Mouse (Mus musculus) midbrain, embryonic 13.5 days (tissue): Measurements from ENCODE around the gene Ilk. TPM values are rescaled to one million over a fixed set of nuclear protein-coding genes. Genes with fewer than 3 reads are reported as not detected.

Experiments used
- ATAC-seq: fragments of 200-750 bp; cut with Nextera tagmentation; 2 replicates; pipeline ENCODE4 v1.8.0; 2017; ENCODE audit warnings: mild to moderate bottlenecking, moderate TSS enrichment, moderate library complexity
- H3K27ac ChIP-seq: fragments of 300-500 bp; sonication (generic); 2 replicates; pipeline ENCODE4 v1.5.1; 2015; ENCODE audit warnings: inconsistent platforms, mild to moderate bottlenecking, moderate library complexity
- H3K27me3 ChIP-seq: fragments of 300-500 bp; sonication (generic); 2 replicates; pipeline ENCODE4 v1.6.1; 2015; ENCODE audit warnings: mild to moderate bottlenecking, inconsistent platforms
- H3K36me3 ChIP-seq: fragments of 300-500 bp; sonication (generic); 2 replicates; pipeline ENCODE4 v1.6.1; 2015; ENCODE audit warnings: mild to moderate bottlenecking, inconsistent platforms
- H3K4me1 ChIP-seq: fragments of 300-500 bp; sonication (generic); replicated peaks from 2 replicates; pipeline ENCODE4 v1.6.1; 2015; ENCODE audit warnings: inconsistent platforms
- H3K4me2 ChIP-seq: fragments of 300-500 bp; sonication (generic); replicated peaks from 2 replicates; pipeline ENCODE4 v1.6.1; 2015; ENCODE audit warnings: moderate library complexity, mild to moderate bottlenecking, inconsistent platforms
- H3K4me3 ChIP-seq: fragments of 300-500 bp; sonication (generic); replicated peaks from 2 replicates; pipeline ENCODE4 v1.5.1; 2015; ENCODE audit warnings: mild to moderate bottlenecking, inconsistent platforms
- H3K9ac ChIP-seq: fragments of 300-500 bp; sonication (generic); replicated peaks from 2 replicates; pipeline ENCODE4 v1.6.1; 2015; ENCODE audit warnings: mild to moderate bottlenecking, inconsistent platforms
- H3K9me3 ChIP-seq: fragments of 300-500 bp; sonication (generic); 2 replicates; pipeline ENCODE4 v1.6.1; 2016; ENCODE audit warnings: mild to moderate bottlenecking, inconsistent platforms
- WGBS: fragments of 180-500 bp; shearing (Covaris S2); methylation state at CpG from one replicate; pipeline ENCODE4 v1.1.7; 2015; 5-methylcytosine and 5-hydroxymethylcytosine counted together
- polyA plus RNA-seq: library from polyadenylated mRNA; unstranded; fragments of >200 nt; fragmentation: Nextera tagmentation; extraction: Ambion mirVana; gene quantifications from 2 replicates; pipeline ENCODE4 v1.2.1, GENCODE M21; 2015

Ilk gene
- polyA plus RNA-seq, 1 experiment from 2014 or later, result 198 TPM

- peaks cover 79% of the 10 kb centered on the region for H3K4me1 ChIP-seq
- peak overlapping the region; percentile 42; the same call in 1 of the 2 replicates for H3K9ac ChIP-seq
- no peak for ATAC-seq
- H3K9me3 ChIP-seq, result no peaks in the 10 kb centered on the region
- H3K4me3 ChIP-seq, result no peak overlapping the region
- H3K27me3 ChIP-seq, result no peaks in the 10 kb centered on the region
- no peak overlapping the region for H3K27ac ChIP-seq
- H3K36me3 ChIP-seq, result peaks cover 82% of the 10 kb centered on the region
- WGBS, result 33% methylated on average over 8 of the region's 8 CpGs
- H3K4me2 ChIP-seq, result no peak overlapping the region
These were observed 38.3 kb downstream of the Ilk start for GRCm38 (mm10) chr7:105774661-105775060.

- ATAC-seq, result no peak
- Histone ChIP-seq H3K9me3 (no peaks in the 10 kb centered on the region), H3K9ac (no peak overlapping the region), H3K36me3 (peaks cover 83% of the 10 kb centered on the region), H3K27ac (no peak overlapping the region), H3K4me1 (peaks cover 65% of the 10 kb centered on the region), H3K27me3 (no peaks in the 10 kb centered on the region), H3K4me3 (no peak overlapping the region), H3K4me2 (no peak overlapping the region)
- 87% methylated on average over 2 of the region's 2 CpGs for WGBS
These were observed 39.6 kb downstream of the Ilk start for GRCm38 (mm10) chr7:105776026-105776425.

GRCm38 (mm10) chr7:105777316-105777715 is 40.9 kb downstream of the Ilk start:
- H3K4me3 ChIP-seq, result no peak overlapping the region
- no peaks in the 10 kb centered on the region for H3K9me3 ChIP-seq
- no peak overlapping the region for H3K9ac ChIP-seq
- no peaks in the 10 kb centered on the region for H3K27me3 ChIP-seq
- no peak overlapping the region for H3K4me2 ChIP-seq
- no peak overlapping the region for H3K27ac ChIP-seq
- 98% methylated on average over 1 of the region's 1 CpGs for WGBS
- H3K4me1 ChIP-seq, result peaks cover 58% of the 10 kb centered on the region
- peaks cover 83% of the 10 kb centered on the region for H3K36me3 ChIP-seq
- no peak for ATAC-seq

GRCm38 (mm10) chr7:105777797-105778552 is 41.6 kb downstream of the Ilk start:
- WGBS, result 64% methylated on average over 13 of the region's 13 CpGs

GRCm38 (mm10) chr7:105778553-105779265 is 42.3 kb downstream of the Ilk start:
- no peak overlapping the region for H3K4me3 ChIP-seq
- peaks cover 83% of the 10 kb centered on the region for H3K36me3 ChIP-seq
- peak overlapping the region; percentile 39 for H3K9ac ChIP-seq
- H3K4me2 ChIP-seq, result peak overlapping the region; percentile 37
- H3K9me3 ChIP-seq, result no peaks in the 10 kb centered on the region
- 38% methylated on average over 4 of the region's 4 CpGs for WGBS
- no peaks in the 10 kb centered on the region for H3K27me3 ChIP-seq
- ATAC-seq, result peak; percentile 66
- peaks cover 69% of the 10 kb centered on the region for H3K4me1 ChIP-seq
- H3K27ac ChIP-seq, result peak overlapping the region; percentile 53

More at GRCm38 (mm10) chr7:105777797-105778552, 41.6 kb downstream of the Ilk start:
- peak; percentile 44 for ATAC-seq
- H3K4me1 ChIP-seq, result peaks cover 64% of the 10 kb centered on the region
- H3K9ac ChIP-seq, result peak overlapping the region; percentile 39
- H3K4me3 ChIP-seq, result no peak overlapping the region
- peaks cover 83% of the 10 kb centered on the region for H3K36me3 ChIP-seq
- H3K9me3 ChIP-seq, result no peaks in the 10 kb centered on the region
- no peaks in the 10 kb centered on the region for H3K27me3 ChIP-seq
- peak overlapping the region; percentile 53; the same call in 1 of the 2 replicates for H3K27ac ChIP-seq
- H3K4me2 ChIP-seq, result peak overlapping the region; percentile 37

- H3K9me3 ChIP-seq, result no peaks in the 10 kb centered on the region
- no peak overlapping the region for H3K27ac ChIP-seq
- H3K36me3 ChIP-seq, result peaks cover 60% of the 10 kb centered on the region
- WGBS, result 50% methylated on average over 4 of the region's 4 CpGs
- H3K4me2 ChIP-seq, result peak overlapping the region; percentile 80
- peaks cover 56% of the 10 kb centered on the region for H3K4me1 ChIP-seq
- H3K9ac ChIP-seq, result peak overlapping the region; percentile 62
- no peaks in the 10 kb centered on the region for H3K27me3 ChIP-seq
- H3K4me3 ChIP-seq, result peak overlapping the region; percentile 80
- no peak for ATAC-seq
These were observed 47.5 kb downstream of the Ilk start for GRCm38 (mm10) chr7:105783861-105784260.

- peaks cover 53% of the 10 kb centered on the region for H3K36me3 ChIP-seq
- H3K27me3 ChIP-seq, result no peaks in the 10 kb centered on the region
- H3K4me1 ChIP-seq, result peaks cover 51% of the 10 kb centered on the region
- no peak overlapping the region for H3K27ac ChIP-seq
- H3K9me3 ChIP-seq, result no peaks in the 10 kb centered on the region
- ATAC-seq, result no peak
- WGBS, result 19% methylated on average over 4 of the region's 4 CpGs
- H3K9ac ChIP-seq, result peak overlapping the region; percentile 62
- peak overlapping the region; percentile 80 for H3K4me3 ChIP-seq
- peak overlapping the region; percentile 80 for H3K4me2 ChIP-seq
These were observed 48.2 kb downstream of the Ilk start for GRCm38 (mm10) chr7:105784556-105784955.

GRCm38 (mm10) chr7:105786506-105787284 is 50.3 kb downstream of the Ilk start:
- WGBS, result 4% methylated on average over 17 of the region's 20 CpGs
- H3K4me1 ChIP-seq, result peaks cover 50% of the 10 kb centered on the region
- peak; percentile 80 for ATAC-seq
- peak overlapping the region; percentile 99 for H3K27ac ChIP-seq
- peak overlapping the region; percentile 80 for H3K4me3 ChIP-seq
- no peaks in the 10 kb centered on the region for H3K27me3 ChIP-seq
- peak overlapping the region; percentile 100 for H3K9ac ChIP-seq
- peak overlapping the region; percentile 80 for H3K4me2 ChIP-seq
- no peaks in the 10 kb centered on the region for H3K9me3 ChIP-seq
- H3K36me3 ChIP-seq, result peaks cover 32% of the 10 kb centered on the region

- Histone ChIP-seq H3K4me1 (peaks cover 49% of the 10 kb centered on the region), H3K4me2 (peak within 1 kb of the TSS; percentile 80), H3K9me3 (no peaks in the 10 kb centered on the region), H3K9ac (peak within 1 kb of the TSS; percentile 100), H3K27me3 (no peaks in the 10 kb centered on the region), H3K27ac (peak within 1 kb of the TSS; percentile 99), H3K4me3 (peak within 1 kb of the TSS; percentile 80), H3K36me3 (peaks cover 23% of the 10 kb centered on the region)
- peak; percentile 84 for ATAC-seq
- 1% methylated on average over 63 of the region's 97 CpGs for WGBS
These were observed 51.1 kb downstream of the Ilk start, which contains the start of gene Dchs1 for GRCm38 (mm10) chr7:105787285-105788140. TSS of gene Dchs1 (minus strand) at chr7:105787654.

- H3K4me2 ChIP-seq, result no peak overlapping the region
- H3K36me3 ChIP-seq, result no peaks in the 10 kb centered on the region
- H3K9me3 ChIP-seq, result no peaks in the 10 kb centered on the region
- no peak for ATAC-seq
- no peak overlapping the region for H3K9ac ChIP-seq
- H3K4me1 ChIP-seq, result peaks cover 13% of the 10 kb centered on the region
- WGBS, result 89% methylated on average over 1 of the region's 1 CpGs
- H3K4me3 ChIP-seq, result no peak overlapping the region
- H3K27ac ChIP-seq, result no peak overlapping the region
- no peaks in the 10 kb centered on the region for H3K27me3 ChIP-seq
These were observed 54.8 kb downstream of the Ilk start for GRCm38 (mm10) chr7:105791147-105791546.
